Mouse (Mus musculus): ENCODE measurements around the gene Kcnc3. TPM values are rescaled to one million over a fixed set of nuclear protein-coding genes. Genes with fewer than 3 reads are reported as not detected.
A peak's percentile ranks its signal among the peaks of the same experiment; 100 is the strongest.

Gene Kcnc3
- polyA plus RNA-seq, 1 experiment from 2014 or later, result 0.13 TPM

DNA sequence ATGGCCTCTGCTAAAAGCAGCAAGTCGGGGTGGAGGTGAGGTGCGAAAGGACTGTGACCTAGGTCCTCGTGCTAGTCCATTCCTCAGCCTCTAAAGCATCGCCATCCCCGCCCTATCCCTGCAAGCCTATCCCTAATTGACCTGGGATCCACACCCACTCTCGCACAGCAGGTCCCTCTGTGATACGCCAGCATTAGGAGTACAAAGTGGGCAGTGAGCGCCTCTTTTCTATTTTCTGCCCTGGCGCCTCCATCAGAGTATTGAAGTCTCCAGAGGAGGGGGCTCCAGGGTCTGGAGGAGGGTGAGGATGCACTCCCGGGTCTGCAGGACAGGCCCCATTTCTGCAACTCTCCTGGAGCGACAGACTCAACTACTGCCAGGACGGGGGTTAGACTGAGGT lies 2.1 kb upstream of the Kcnc3 start:
- H3K9ac ChIP-seq, result no peak overlapping the region
- H3K4me3 ChIP-seq, result no peak overlapping the region
- peaks cover 92% of the 10 kb centered on the region for H3K27me3 ChIP-seq (replicated peaks)
- peaks cover 29% of the 10 kb centered on the region for H3K4me1 ChIP-seq
- H3K4me2 ChIP-seq, result peak overlapping the region; percentile 61
- no peak for ATAC-seq
- no peaks in the 10 kb centered on the region; the same call in 1 of the 2 replicates for H3K9me3 ChIP-seq (replicated peaks)
- WGBS (ENCODE audit: insufficient replicate concordance), result 9% methylated on average over 12 of the region's 12 CpGs
- H3K27ac ChIP-seq, result no peak overlapping the region
- H3K36me3 ChIP-seq, result no peaks in the 10 kb centered on the region

DNA sequence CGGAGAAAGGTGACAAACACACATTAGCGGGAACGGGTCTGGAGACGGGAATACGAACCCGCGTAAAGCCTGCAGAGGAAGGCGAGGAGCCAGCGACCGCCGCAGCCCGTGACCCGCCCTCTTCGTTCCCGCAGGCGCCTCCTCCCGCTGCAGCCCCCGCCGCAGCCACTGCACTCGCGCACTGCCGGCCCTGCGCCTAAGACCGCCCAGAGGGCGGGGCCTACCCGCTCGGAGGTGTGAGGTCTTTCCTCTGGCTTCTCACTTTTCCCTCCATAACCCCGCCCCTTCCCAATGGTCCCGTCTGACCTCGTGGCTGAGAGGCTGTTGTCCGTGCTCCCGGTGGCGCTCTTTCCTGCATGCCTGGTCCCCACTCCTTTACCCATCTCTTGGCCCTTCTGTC lies 1.3 kb upstream of the Kcnc3 start:
- H3K4me2 ChIP-seq, result peak overlapping the region; percentile 61
- peaks cover 100% of the 10 kb centered on the region for H3K27me3 ChIP-seq (replicated peaks)
- H3K36me3 ChIP-seq, result no peaks in the 10 kb centered on the region
- peaks cover 29% of the 10 kb centered on the region for H3K4me1 ChIP-seq
- no peak for ATAC-seq
- no peak overlapping the region for H3K27ac ChIP-seq
- WGBS (ENCODE audit: insufficient replicate concordance), result under 1% methylated on average over 33 of the region's 33 CpGs
- no peaks in the 10 kb centered on the region; the same call in 1 of the 2 replicates for H3K9me3 ChIP-seq (replicated peaks)
- H3K4me3 ChIP-seq, result peak overlapping the region; percentile 38
- no peak overlapping the region for H3K9ac ChIP-seq

DNA sequence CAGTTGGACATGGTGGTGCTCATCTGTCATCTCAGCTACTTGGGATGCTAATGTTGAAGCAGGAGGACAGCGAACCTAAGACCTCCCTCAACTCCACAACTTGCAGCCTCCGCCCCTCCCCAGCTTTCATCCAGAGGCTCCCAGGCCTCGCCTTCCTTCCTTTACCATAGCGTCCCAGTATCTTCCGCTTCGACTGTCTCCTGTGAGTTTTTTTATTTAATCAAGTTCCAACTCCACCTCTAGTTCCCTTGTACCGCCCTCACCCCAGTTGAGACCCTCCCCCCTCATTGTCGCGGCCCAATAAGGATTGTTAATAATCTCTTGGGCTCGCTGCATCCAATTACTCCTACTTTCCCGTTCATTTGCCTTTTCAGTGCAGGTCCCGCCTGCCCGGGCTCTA lies 518 bp upstream of the Kcnc3 start:
- Histone ChIP-seq H3K27me3 (replicated peaks) (peaks cover 100% of the 10 kb centered on the region), H3K9me3 (replicated peaks) (no peaks in the 10 kb centered on the region; the same call in 1 of the 2 replicates), H3K36me3 (no peaks in the 10 kb centered on the region), H3K9ac (no peak overlapping the region; the same call in 1 of the 2 replicates), H3K4me3 (peak overlapping the region; percentile 57; the same call in 1 of the 2 replicates), H3K4me1 (peaks cover 29% of the 10 kb centered on the region), H3K27ac (no peak overlapping the region), H3K4me2 (peak overlapping the region; percentile 88)
- ATAC-seq, result no peak
- 5% methylated on average over 13 of the region's 13 CpGs for WGBS (ENCODE audit: insufficient replicate concordance)

DNA sequence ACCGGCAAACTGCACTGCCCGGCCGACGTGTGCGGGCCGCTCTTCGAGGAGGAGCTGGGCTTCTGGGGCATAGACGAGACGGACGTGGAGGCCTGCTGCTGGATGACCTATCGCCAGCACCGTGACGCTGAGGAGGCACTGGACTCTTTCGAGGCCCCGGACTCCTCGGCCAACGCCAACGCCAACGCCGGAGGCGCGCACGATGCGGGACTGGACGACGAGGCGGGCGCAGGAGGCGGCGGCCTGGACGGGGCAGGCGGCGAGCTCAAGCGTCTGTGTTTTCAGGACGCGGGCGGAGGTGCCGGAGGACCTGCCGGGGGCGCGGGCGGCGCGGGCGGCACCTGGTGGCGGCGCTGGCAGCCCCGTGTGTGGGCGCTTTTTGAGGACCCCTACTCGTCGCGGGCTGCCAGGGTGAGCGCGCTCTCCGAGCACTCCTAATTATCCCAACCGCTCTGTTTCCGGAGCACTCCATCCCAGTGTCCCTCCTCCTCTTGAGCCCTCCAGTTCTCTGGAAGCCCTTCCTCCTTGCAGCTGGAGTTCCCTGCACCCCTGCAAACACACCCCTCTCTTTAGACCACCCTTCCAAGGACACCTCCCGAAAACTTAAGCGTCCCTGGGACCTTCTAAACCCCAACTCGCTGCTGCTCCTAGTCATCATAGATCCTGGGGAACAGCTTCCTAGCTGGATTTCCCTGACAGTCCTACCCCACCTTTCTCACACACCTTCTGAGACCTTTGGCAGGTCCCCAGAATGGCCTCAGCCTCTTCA lies 1.1 kb downstream of the Kcnc3 start:
- peak overlapping the region; percentile 57 for H3K4me3 ChIP-seq
- H3K27me3 ChIP-seq (replicated peaks), result peaks cover 95% of the 10 kb centered on the region
- 2% methylated on average over 60 of the region's 60 CpGs for WGBS (ENCODE audit: insufficient replicate concordance)
- H3K9ac ChIP-seq, result no peak overlapping the region
- H3K9me3 ChIP-seq (replicated peaks), result no peaks in the 10 kb centered on the region
- H3K4me1 ChIP-seq, result peaks cover 29% of the 10 kb centered on the region
- no peak overlapping the region for H3K27ac ChIP-seq
- no peaks in the 10 kb centered on the region for H3K36me3 ChIP-seq
- peak overlapping the region; percentile 88 for H3K4me2 ChIP-seq
- no peak for ATAC-seq

DNA sequence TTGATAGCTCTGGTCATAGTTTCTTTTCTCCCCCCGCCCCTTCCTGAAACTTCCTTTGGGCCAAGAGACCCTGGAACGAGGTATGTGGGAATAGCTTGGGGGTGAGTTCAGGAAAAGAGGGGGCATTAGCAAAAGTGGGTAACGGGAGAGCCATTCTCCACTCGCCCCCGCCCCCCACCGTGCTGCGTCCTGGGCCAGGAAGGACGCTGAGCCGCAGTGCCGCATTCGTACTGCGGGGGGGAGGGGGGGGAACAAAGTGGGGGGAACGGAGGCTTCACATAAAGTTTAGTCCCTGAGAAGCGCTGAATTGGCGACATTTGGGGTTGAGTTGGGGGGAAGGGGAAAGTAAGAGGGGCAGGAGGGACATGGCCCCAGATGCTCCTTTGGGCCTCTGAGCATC lies 2.6 kb downstream of the Kcnc3 start:
- Histone ChIP-seq H3K27me3 (replicated peaks) (peaks cover 80% of the 10 kb centered on the region), H3K4me1 (peaks cover 29% of the 10 kb centered on the region), H3K36me3 (no peaks in the 10 kb centered on the region), H3K27ac (no peak overlapping the region), H3K4me3 (no peak overlapping the region), H3K9ac (no peak overlapping the region), H3K4me2 (no peak overlapping the region), H3K9me3 (replicated peaks) (no peaks in the 10 kb centered on the region)
- WGBS (ENCODE audit: insufficient replicate concordance), result 6% methylated on average over 15 of the region's 15 CpGs
- no peak for ATAC-seq

DNA sequence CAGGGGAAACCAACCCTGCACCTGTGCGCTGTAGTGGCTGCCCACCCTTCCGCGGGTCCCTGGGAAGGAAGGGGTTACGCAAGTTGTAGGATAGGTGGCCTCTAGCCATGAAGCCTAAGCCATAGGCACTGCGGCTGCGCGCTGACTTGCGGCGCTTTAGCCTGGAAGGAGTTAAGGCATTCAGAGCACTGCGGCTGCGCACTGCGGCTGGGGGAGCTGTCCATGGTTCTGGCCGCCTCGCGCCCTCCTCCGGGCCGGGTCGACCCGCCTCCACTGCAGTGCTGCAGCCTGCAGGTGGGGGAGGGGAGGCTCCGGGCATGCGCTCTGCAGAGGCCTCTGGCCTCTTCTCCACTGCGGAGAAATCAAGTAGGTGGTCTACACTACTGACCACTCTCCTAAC lies 3.3 kb downstream of the Kcnc3 start:
- peaks cover 76% of the 10 kb centered on the region for H3K27me3 ChIP-seq (replicated peaks)
- H3K4me1 ChIP-seq, result peaks cover 23% of the 10 kb centered on the region
- WGBS (ENCODE audit: insufficient replicate concordance), result 2% methylated on average over 22 of the region's 22 CpGs
- no peaks in the 10 kb centered on the region for H3K36me3 ChIP-seq
- H3K4me3 ChIP-seq, result no peak overlapping the region
- no peaks in the 10 kb centered on the region for H3K9me3 ChIP-seq (replicated peaks)
- H3K27ac ChIP-seq, result no peak overlapping the region
- peak; percentile 11; the same call in 1 of the 2 replicates for ATAC-seq
- no peak overlapping the region for H3K9ac ChIP-seq
- no peak overlapping the region for H3K4me2 ChIP-seq

DNA sequence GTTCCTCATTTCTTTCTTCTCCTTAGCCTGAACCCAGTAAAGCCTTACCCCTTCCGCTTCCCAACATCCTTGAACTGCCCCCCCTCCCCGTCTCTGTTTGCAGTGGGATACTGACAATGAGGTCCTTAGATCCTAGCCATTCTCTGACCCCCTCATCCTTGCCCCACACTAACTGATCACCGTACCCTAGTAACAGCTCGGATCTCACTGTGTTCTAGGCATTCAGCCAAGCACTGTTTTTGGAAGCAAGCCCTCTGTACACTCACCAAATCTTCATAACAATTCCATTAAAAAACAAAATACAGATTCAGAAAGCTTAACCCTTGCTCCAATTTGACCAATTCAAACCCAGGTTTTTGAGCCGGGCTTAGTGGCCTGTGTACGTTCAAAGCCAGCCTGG lies 3.8 kb downstream of the Kcnc3 start:
- Histone ChIP-seq H3K27ac (no peak overlapping the region), H3K9me3 (replicated peaks) (no peaks in the 10 kb centered on the region), H3K4me1 (peaks cover 19% of the 10 kb centered on the region), H3K4me2 (no peak overlapping the region), H3K27me3 (replicated peaks) (peaks cover 73% of the 10 kb centered on the region), H3K9ac (no peak overlapping the region), H3K4me3 (no peak overlapping the region), H3K36me3 (no peaks in the 10 kb centered on the region)
- ATAC-seq, result no peak
- 64% methylated on average over 6 of the region's 6 CpGs for WGBS (ENCODE audit: insufficient replicate concordance)

DNA sequence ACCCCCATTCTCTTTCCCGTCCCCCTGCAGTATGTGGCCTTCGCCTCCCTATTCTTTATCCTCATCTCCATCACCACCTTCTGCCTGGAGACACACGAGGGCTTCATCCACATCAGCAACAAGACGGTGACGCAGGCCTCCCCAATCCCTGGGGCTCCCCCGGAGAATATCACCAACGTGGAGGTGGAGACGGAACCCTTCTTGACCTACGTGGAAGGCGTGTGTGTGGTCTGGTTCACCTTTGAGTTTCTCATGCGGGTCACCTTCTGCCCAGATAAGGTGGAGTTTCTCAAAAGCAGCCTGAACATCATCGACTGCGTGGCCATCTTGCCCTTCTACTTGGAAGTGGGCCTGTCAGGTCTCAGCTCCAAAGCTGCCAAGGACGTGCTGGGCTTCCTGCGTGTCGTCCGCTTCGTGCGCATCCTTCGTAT lies 4.7 kb downstream of the Kcnc3 start:
- WGBS (ENCODE audit: insufficient replicate concordance), result 77% methylated on average over 20 of the region's 20 CpGs
- no peaks in the 10 kb centered on the region for H3K9me3 ChIP-seq (replicated peaks)
- no peak overlapping the region for H3K4me2 ChIP-seq
- peaks cover 13% of the 10 kb centered on the region for H3K4me1 ChIP-seq
- H3K9ac ChIP-seq, result no peak overlapping the region
- ATAC-seq, result no peak
- H3K27me3 ChIP-seq (replicated peaks), result peaks cover 73% of the 10 kb centered on the region
- H3K36me3 ChIP-seq, result no peaks in the 10 kb centered on the region
- no peak overlapping the region for H3K27ac ChIP-seq
- H3K4me3 ChIP-seq, result no peak overlapping the region

DNA sequence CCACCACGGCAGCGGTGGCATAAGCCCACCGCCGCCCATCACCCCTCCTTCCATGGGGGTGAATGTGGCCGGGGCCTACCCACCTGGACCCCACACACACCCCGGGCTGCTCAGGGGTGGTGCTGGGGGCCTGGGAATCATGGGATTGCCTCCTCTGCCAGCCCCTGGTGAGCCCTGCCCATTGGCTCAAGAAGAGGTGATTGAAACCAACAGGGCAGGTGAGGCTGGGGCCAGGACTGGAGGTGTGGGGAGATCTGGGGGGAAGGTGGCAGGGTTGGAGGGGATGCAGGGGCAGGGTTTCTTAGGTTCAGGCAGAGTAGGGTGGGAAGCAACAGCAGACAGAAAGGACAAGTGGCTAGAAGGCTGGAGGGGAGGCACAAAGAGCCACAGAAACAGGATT lies 5.6 kb downstream of the Kcnc3 start:
- H3K4me3 ChIP-seq, result no peak overlapping the region
- no peaks in the 10 kb centered on the region for H3K36me3 ChIP-seq
- H3K4me2 ChIP-seq, result no peak overlapping the region
- H3K9me3 ChIP-seq (replicated peaks), result no peaks in the 10 kb centered on the region
- peaks cover 7% of the 10 kb centered on the region for H3K4me1 ChIP-seq
- 75% methylated on average over 6 of the region's 6 CpGs for WGBS (ENCODE audit: insufficient replicate concordance)
- no peak for ATAC-seq
- no peak overlapping the region for H3K27ac ChIP-seq
- peaks cover 73% of the 10 kb centered on the region for H3K27me3 ChIP-seq (replicated peaks)
- no peak overlapping the region for H3K9ac ChIP-seq

DNA sequence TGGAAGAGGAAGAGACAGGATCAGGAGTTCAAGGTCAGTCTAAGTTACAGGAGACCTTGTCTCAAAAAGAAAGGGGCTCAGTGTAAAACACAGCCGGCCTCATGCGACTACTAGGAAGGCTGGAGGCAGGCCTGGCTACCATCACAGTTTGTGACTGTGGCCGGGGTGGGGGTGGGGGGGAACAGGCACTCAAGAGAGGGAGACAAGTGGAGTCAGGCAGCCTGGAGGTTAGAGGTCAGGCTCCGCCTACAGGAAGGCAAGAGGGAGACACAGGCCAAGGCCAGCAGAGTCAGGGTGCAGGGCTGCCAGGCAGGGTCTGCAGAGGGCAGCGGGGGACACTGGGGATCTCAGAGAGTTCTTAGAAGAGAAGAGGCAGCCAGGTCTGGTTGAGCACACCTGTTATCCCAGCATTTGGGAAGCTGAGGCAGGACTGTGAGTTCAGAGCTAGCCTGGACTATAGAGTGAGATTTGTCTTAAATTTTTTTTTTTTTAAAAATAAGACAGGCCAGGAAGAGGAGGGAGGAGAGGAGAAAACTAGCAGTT lies 6.6 kb downstream of the Kcnc3 start:
- no peak overlapping the region for H3K9ac ChIP-seq
- no peak overlapping the region for H3K4me2 ChIP-seq
- WGBS (ENCODE audit: insufficient replicate concordance), result 39% methylated on average over 5 of the region's 5 CpGs
- no peaks in the 10 kb centered on the region for H3K36me3 ChIP-seq
- no peaks in the 10 kb centered on the region for H3K9me3 ChIP-seq (replicated peaks)
- no peaks in the 10 kb centered on the region for H3K4me1 ChIP-seq
- no peak overlapping the region for H3K27ac ChIP-seq
- H3K4me3 ChIP-seq, result no peak overlapping the region
- no peak for ATAC-seq
- peaks cover 73% of the 10 kb centered on the region for H3K27me3 ChIP-seq (replicated peaks)

DNA sequence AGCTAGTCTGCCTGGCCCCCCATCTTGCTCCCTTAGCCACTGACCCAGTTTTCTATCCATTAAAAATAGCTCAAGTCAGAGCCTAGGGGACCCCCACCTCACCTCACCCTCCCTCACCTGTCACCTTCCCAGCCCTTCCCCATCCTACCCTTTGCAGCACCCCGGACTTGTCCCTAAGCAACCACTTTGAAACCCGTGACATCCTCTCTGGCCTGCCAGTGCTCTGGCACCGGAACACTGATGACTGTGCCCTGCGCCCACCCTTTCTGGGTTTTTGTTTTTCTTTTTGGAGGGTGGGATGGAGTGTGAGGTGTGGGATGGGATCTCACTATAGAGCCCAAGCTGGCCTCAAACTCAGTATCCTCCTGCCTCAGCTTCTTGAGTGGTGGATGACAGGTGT lies 7.2 kb downstream of the Kcnc3 start:
- ATAC-seq, result no peak

DNA sequence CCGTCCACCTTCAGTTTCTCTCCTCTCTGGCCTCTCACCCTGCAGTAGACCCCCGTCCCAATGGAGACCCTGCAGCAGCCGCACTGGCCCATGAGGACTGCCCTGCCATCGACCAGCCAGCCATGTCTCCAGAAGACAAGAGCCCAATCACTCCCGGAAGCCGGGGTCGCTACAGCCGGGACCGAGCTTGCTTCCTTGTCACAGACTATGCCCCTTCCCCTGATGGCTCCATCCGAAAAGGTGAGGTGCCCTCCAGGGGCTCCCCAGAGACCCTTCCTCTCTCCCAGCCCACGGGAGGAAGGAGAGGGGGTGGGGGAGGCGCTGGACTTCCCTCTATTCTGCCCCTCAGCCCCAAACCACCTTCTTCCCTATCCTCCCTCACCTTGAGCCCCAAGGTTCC lies 7.9 kb downstream of the Kcnc3 start:
- Histone ChIP-seq H3K27ac (no peak overlapping the region), H3K36me3 (no peaks in the 10 kb centered on the region), H3K4me1 (no peaks in the 10 kb centered on the region), H3K4me2 (no peak overlapping the region), H3K9ac (no peak overlapping the region), H3K27me3 (replicated peaks) (peaks cover 73% of the 10 kb centered on the region), H3K9me3 (replicated peaks) (no peaks in the 10 kb centered on the region), H3K4me3 (no peak overlapping the region)
- ATAC-seq, result no peak
- WGBS (ENCODE audit: insufficient replicate concordance), result 63% methylated on average over 12 of the region's 12 CpGs

More for the DNA sequence above, 7.2 kb downstream of the Kcnc3 start:
- Histone ChIP-seq H3K9me3 (replicated peaks) (no peaks in the 10 kb centered on the region), H3K4me2 (no peak overlapping the region), H3K36me3 (no peaks in the 10 kb centered on the region), H3K27me3 (replicated peaks) (peaks cover 73% of the 10 kb centered on the region), H3K9ac (no peak overlapping the region), H3K4me3 (no peak overlapping the region), H3K4me1 (no peaks in the 10 kb centered on the region), H3K27ac (no peak overlapping the region)
- WGBS (ENCODE audit: insufficient replicate concordance), result 67% methylated on average over 4 of the region's 4 CpGs
